Mouse (Mus musculus) embryonic facial prominence, embryonic 12.5 days (tissue): ENCODE data around the gene Igfbp5. TPM values are rescaled to one million over a fixed set of nuclear protein-coding genes. Genes with fewer than 3 reads are reported as not detected.
A peak's percentile ranks its signal among the peaks of the same experiment; 100 is the strongest.

Experiments used
- ATAC-seq: fragments of 200-750 bp; cut with Nextera tagmentation; 2 replicates; pipeline ENCODE4 v1.8.0; 2017; ENCODE audit not compliant: insufficient number of reproducible peaks, insufficient read depth, low FRiP score, low TSS enrichment
- H3K27ac ChIP-seq: fragments of 300-500 bp; sonication (generic); 2 replicates; pipeline ENCODE4 v1.5.1; 2016; ENCODE audit warnings: mild to moderate bottlenecking
- H3K27me3 ChIP-seq: fragments of 300-500 bp; sonication (generic); 2 replicates; pipeline ENCODE4 v1.6.1; 2016; ENCODE audit warnings: mild to moderate bottlenecking, moderate library complexity
- H3K36me3 ChIP-seq: fragments of 300-500 bp; sonication (generic); 2 replicates; pipeline ENCODE4 v1.6.1; 2016; ENCODE audit warnings: mild to moderate bottlenecking
- H3K4me1 ChIP-seq: fragments of 300-500 bp; sonication (generic); 2 replicates; pipeline ENCODE4 v1.6.1; 2016
- H3K4me2 ChIP-seq: fragments of 300-500 bp; sonication (generic); replicated peaks from 2 replicates; pipeline ENCODE4 v1.6.1; 2016; ENCODE audit warnings: mild to moderate bottlenecking, moderate library complexity
- H3K4me3 ChIP-seq: fragments of 300-500 bp; sonication (generic); 2 replicates; pipeline ENCODE4 v1.5.1; 2016; ENCODE audit warnings: mild to moderate bottlenecking
- H3K9ac ChIP-seq: fragments of 300-500 bp; sonication (generic); 2 replicates; pipeline ENCODE4 v1.6.1; 2016; ENCODE audit warnings: mild to moderate bottlenecking, moderate library complexity
- H3K9me3 ChIP-seq: fragments of 300-500 bp; sonication (generic); 2 replicates; pipeline ENCODE4 v1.6.1; 2016; ENCODE audit warnings: mild to moderate bottlenecking, moderate library complexity
- WGBS: fragments of 180-500 bp; shearing (Covaris S2); methylation state at CpG from one replicate; pipeline ENCODE4 v1.1.7; 2016; 5-methylcytosine and 5-hydroxymethylcytosine counted together
- polyA plus RNA-seq: library from polyadenylated mRNA; unstranded; fragments of >200 nt; fragmentation: Nextera tagmentation; extraction: Ambion mirVana; gene quantifications from 2 replicates; pipeline ENCODE4 v1.2.1, GENCODE M21; 2016

The Igfbp5 gene
- polyA plus RNA-seq, 1 experiment from 2014 or later = 150 TPM

DNA sequence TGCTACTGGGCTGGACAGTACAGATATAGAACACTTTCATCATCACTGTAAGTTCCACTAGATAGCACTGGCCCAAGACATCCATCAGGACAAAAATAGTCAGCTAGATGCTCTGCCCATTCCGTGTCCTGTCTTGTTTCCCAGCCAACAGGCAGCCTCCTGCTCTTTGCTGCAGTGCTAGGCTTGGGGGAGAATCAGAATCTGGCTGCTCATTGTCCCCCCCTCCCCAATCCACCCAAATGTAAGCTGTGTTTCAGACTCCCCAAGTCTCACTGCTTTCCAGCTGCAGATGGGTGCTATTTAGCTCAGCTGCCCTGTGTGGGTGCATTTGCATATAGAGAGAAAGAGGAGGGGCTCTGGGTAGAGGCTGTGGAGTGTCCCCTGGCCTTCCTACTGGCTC is 7.3 kb downstream of the Igfbp5 start:
- 25% methylated on average over 1 of the region's 1 CpGs for WGBS
- Histone ChIP-seq H3K36me3 (peaks cover 30% of the 10 kb centered on the region), H3K4me1 (peaks cover 23% of the 10 kb centered on the region), H3K4me3 (no peak overlapping the region), H3K9me3 (no peaks in the 10 kb centered on the region), H3K27me3 (no peaks in the 10 kb centered on the region), H3K27ac (no peak overlapping the region), H3K9ac (peak overlapping the region; percentile 4; the same call in 1 of the 2 replicates), H3K4me2 (no peak overlapping the region)
- ATAC-seq = no peak

- no peaks in the 10 kb centered on the region for H3K9me3 ChIP-seq
- no peak for ATAC-seq
- no peak overlapping the region for H3K9ac ChIP-seq
- peaks cover 36% of the 10 kb centered on the region for H3K36me3 ChIP-seq
- 63% methylated on average over 5 of the region's 5 CpGs for WGBS
- peaks cover 23% of the 10 kb centered on the region for H3K4me1 ChIP-seq
- no peak overlapping the region for H3K4me3 ChIP-seq
- no peaks in the 10 kb centered on the region for H3K27me3 ChIP-seq
- H3K27ac ChIP-seq = no peak overlapping the region
- no peak overlapping the region for H3K4me2 ChIP-seq
Measured at GRCm38 (mm10) chr1:72866417-72866816, 8.3 kb downstream of the Igfbp5 start.

DNA sequence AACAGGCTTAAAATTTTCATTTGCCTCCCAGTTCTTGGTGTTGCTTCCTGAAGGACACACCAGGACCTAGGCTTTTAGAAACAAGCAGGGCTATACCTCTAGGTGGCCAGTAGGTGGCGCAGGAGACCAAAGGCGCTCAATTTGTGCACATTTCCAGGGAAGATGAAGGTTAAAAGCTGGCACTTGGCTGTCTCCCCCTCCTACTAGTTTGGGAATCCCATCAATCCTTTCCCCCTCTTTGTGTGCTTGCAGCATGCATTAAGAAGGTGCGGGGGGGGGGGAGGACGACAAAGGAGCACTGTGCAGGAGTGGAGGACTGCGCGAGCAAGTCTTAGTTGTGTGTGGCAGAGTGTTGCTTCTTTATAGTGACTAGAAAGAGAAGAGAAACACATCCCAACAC is 8.8 kb downstream of the Igfbp5 start:
- Histone ChIP-seq H3K4me3 (no peak overlapping the region), H3K4me2 (no peak overlapping the region), H3K9me3 (no peaks in the 10 kb centered on the region), H3K36me3 (peaks cover 36% of the 10 kb centered on the region), H3K9ac (no peak overlapping the region), H3K4me1 (peaks cover 23% of the 10 kb centered on the region), H3K27me3 (no peaks in the 10 kb centered on the region), H3K27ac (no peak overlapping the region)
- ATAC-seq = no peak
- WGBS = 18% methylated on average over 6 of the region's 6 CpGs

- no peak overlapping the region for H3K9ac ChIP-seq
- H3K4me1 ChIP-seq = peaks cover 13% of the 10 kb centered on the region
- 71% methylated on average over 3 of the region's 3 CpGs for WGBS
- no peak overlapping the region for H3K27ac ChIP-seq
- no peak overlapping the region for H3K4me2 ChIP-seq
- H3K4me3 ChIP-seq = no peak overlapping the region
- no peaks in the 10 kb centered on the region for H3K9me3 ChIP-seq
- no peaks in the 10 kb centered on the region for H3K27me3 ChIP-seq
- ATAC-seq = no peak
- peaks cover 51% of the 10 kb centered on the region for H3K36me3 ChIP-seq
Measured at GRCm38 (mm10) chr1:72864272-72864671, 10.4 kb downstream of the Igfbp5 start.

DNA sequence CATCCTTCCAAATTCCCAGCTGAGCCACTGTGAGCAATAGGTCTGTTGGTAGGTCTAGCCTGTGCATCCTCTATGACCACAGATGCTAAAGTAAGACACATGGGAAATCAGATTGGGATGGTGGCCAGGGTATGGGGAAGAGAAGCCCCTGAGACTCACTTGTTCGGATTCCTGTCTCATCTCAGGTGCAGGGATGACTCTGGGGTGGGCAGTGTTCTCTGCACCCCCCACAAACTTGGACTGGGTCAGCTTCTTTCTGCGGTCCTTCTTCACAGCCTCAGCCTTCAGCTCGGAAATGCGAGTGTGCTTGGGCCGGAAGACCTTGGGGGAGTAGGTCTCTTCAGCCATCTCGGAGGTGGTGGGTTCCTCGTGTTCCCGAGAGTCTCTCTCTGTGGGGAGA is 11.0 kb downstream of the Igfbp5 start:
- Histone ChIP-seq H3K4me1 (peaks cover 7% of the 10 kb centered on the region), H3K36me3 (peaks cover 53% of the 10 kb centered on the region)
- WGBS = 85% methylated on average over 8 of the region's 8 CpGs

DNA sequence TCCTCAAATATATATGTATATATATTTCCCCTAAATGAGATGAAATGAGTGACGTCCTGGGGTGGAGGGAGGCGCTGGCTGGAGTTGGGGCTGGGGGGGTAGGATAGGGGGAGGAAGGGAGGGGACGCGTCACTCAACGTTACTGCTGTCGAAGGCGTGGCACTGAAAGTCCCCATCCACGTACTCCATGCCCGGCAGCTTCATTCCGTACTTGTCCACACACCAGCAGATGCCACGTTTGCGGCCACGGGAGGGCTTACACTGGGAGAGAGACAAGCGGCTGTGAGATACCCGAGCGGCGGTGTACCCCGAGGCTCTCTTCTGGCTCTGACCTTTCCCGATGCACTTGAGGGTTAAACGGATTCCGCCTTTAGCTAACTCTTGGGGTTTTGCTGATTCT is 12.4 kb downstream of the Igfbp5 start:
- whole genome bisulfite sequencing = 87% methylated on average over 21 of the region's 21 CpGs
- ATAC-seq = no peak
- no peak overlapping the region for H3K4me2 ChIP-seq
- no peaks in the 10 kb centered on the region for H3K4me1 ChIP-seq
- no peak overlapping the region for H3K4me3 ChIP-seq
- no peak overlapping the region for H3K27ac ChIP-seq
- H3K27me3 ChIP-seq = no peaks in the 10 kb centered on the region
- H3K9ac ChIP-seq = no peak overlapping the region
- no peaks in the 10 kb centered on the region for H3K9me3 ChIP-seq
- H3K36me3 ChIP-seq = peaks cover 52% of the 10 kb centered on the region

More for the DNA sequence above, 11.0 kb downstream of the Igfbp5 start:
- Histone ChIP-seq H3K4me3 (no peak overlapping the region), H3K27me3 (no peaks in the 10 kb centered on the region), H3K9ac (no peak overlapping the region), H3K27ac (no peak overlapping the region), H3K4me2 (no peak overlapping the region), H3K9me3 (no peaks in the 10 kb centered on the region)
- no peak for ATAC-seq

- Histone ChIP-seq H3K36me3 (peaks cover 52% of the 10 kb centered on the region), H3K9me3 (no peaks in the 10 kb centered on the region), H3K9ac (no peak overlapping the region), H3K4me2 (no peak overlapping the region), H3K4me1 (no peaks in the 10 kb centered on the region), H3K4me3 (no peak overlapping the region), H3K27me3 (no peaks in the 10 kb centered on the region), H3K27ac (no peak overlapping the region)
- WGBS = 75% methylated on average over 2 of the region's 2 CpGs
- no peak for ATAC-seq
Measured at GRCm38 (mm10) chr1:72861702-72862101, 13.0 kb downstream of the Igfbp5 start.

DNA sequence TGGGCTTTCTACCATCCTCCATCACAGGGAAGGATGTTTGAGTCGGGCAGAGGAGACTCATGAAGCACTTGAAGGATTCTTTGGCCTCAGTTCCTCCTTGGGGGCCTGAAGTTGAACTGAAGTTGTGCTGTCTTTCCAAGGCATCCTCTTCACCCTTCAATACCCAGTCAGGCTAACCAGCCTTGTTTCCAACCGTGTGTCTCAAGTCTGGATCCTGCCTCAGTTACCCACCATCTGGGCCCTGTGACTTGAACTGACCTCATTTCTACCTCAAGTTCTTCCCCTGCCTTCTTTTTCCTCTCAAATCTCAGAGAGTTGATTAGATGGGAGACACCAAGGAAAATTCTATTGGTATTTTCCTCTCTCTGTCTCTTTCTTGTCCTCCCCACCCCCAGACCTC is 14.2 kb downstream of the Igfbp5 start:
- H3K9me3 ChIP-seq = no peaks in the 10 kb centered on the region
- no peak for ATAC-seq
- no peak overlapping the region for H3K9ac ChIP-seq
- no peaks in the 10 kb centered on the region for H3K27me3 ChIP-seq
- WGBS = 87% methylated on average over 2 of the region's 2 CpGs
- no peak overlapping the region for H3K4me3 ChIP-seq
- peaks cover 48% of the 10 kb centered on the region for H3K36me3 ChIP-seq
- H3K4me1 ChIP-seq = no peaks in the 10 kb centered on the region
- H3K4me2 ChIP-seq = no peak overlapping the region
- H3K27ac ChIP-seq = no peak overlapping the region

DNA sequence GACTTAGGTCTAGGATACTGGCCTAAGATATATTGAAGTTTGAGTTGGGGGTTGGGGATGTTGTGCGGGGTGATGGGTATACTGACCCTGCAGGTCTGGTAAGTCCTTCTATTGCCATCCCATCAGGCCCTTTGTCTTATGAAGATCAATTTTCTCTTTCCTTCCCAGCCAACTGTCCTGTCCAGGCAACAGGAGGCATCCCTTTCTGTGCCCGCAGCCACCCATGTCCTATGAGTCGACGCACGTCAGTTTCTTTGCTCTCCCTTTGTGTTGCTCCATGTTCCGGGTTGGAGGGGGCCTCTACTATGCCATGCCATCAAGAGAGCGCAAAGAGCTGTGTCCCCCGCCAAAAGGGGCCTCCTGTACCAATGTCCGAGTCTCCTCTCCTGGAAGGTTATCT is 14.7 kb downstream of the Igfbp5 start:
- Histone ChIP-seq H3K4me2 (no peak overlapping the region), H3K36me3 (peaks cover 48% of the 10 kb centered on the region), H3K9ac (no peak overlapping the region), H3K4me1 (no peaks in the 10 kb centered on the region), H3K4me3 (no peak overlapping the region), H3K9me3 (no peaks in the 10 kb centered on the region), H3K27ac (no peak overlapping the region), H3K27me3 (no peaks in the 10 kb centered on the region)
- WGBS = 91% methylated on average over 9 of the region's 9 CpGs
- no peak for ATAC-seq

GRCm38 (mm10) chr1:72858874-72859273 is 15.8 kb downstream of the Igfbp5 start:
- Histone ChIP-seq H3K4me2 (no peak overlapping the region), H3K9me3 (no peaks in the 10 kb centered on the region), H3K36me3 (peaks cover 41% of the 10 kb centered on the region), H3K27me3 (no peaks in the 10 kb centered on the region), H3K9ac (no peak overlapping the region), H3K4me3 (no peak overlapping the region), H3K27ac (no peak overlapping the region), H3K4me1 (peaks cover 3% of the 10 kb centered on the region; the same call in 1 of the 2 replicates)
- 74% methylated on average over 5 of the region's 5 CpGs for WGBS
- no peak for ATAC-seq

DNA sequence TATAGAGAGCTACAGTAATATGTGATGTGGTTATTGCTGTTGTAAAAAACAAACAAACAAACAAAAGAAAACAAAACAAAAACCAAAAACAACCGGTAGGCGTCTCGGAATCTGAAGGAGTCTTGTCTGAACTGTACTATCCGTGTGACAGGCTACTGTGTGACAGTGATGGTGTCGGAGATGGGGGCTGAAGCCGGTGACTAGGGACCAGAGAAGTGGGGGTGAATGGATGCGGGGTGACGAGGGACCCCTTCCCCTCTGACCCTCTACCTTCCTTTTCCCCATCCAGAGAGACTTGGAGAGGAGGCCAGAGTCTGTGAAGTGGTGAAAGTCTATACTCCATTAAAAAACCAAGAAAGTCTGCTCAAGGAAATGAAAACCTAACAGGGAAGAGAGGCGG is 16.4 kb downstream of the Igfbp5 start:
- peaks cover 35% of the 10 kb centered on the region for H3K36me3 ChIP-seq
- H3K9me3 ChIP-seq = no peaks in the 10 kb centered on the region
- no peak overlapping the region for H3K4me3 ChIP-seq
- no peak overlapping the region for H3K4me2 ChIP-seq
- H3K9ac ChIP-seq = no peak overlapping the region
- peaks cover 3% of the 10 kb centered on the region; the same call in 1 of the 2 replicates for H3K4me1 ChIP-seq
- H3K27ac ChIP-seq = no peak overlapping the region
- no peaks in the 10 kb centered on the region for H3K27me3 ChIP-seq
- WGBS = 89% methylated on average over 9 of the region's 9 CpGs
- no peak for ATAC-seq

- Histone ChIP-seq H3K4me2 (no peak overlapping the region), H3K27me3 (no peaks in the 10 kb centered on the region), H3K9me3 (no peaks in the 10 kb centered on the region), H3K9ac (no peak overlapping the region), H3K4me3 (no peak overlapping the region), H3K4me1 (peaks cover 3% of the 10 kb centered on the region; the same call in 1 of the 2 replicates), H3K36me3 (peaks cover 30% of the 10 kb centered on the region), H3K27ac (no peak overlapping the region)
- no peak for ATAC-seq
- 77% methylated on average over 5 of the region's 5 CpGs for WGBS
Measured at GRCm38 (mm10) chr1:72857631-72858030, 17.1 kb downstream of the Igfbp5 start.

DNA sequence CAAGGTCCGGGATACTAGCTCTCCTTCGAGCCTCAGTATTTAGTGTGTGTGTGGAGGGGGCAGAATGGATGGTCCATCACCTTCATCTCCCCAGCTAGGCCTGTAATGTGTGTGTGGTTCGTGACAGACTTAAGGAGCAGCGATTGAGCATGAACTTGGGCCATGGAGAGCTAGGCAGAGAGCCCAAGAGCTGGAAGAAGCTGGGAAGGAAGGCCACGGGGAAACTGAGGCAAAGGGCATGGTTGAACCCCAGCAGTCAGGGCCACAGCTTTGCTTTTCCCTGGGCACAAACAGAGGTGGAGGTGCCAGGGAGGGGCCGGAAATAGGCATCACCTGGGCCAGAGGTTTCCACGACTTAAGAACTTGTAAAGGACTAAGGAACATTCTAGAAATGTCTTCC is 17.5 kb downstream of the Igfbp5 start:
- no peak overlapping the region for H3K4me2 ChIP-seq
- peak; percentile 52; the same call in 1 of the 2 replicates for ATAC-seq
- no peaks in the 10 kb centered on the region for H3K9me3 ChIP-seq
- peaks cover 32% of the 10 kb centered on the region for H3K36me3 ChIP-seq
- H3K27ac ChIP-seq = no peak overlapping the region
- H3K4me1 ChIP-seq = peaks cover 3% of the 10 kb centered on the region; the same call in 1 of the 2 replicates
- H3K27me3 ChIP-seq = no peaks in the 10 kb centered on the region
- no peak overlapping the region for H3K4me3 ChIP-seq
- 79% methylated on average over 7 of the region's 7 CpGs for WGBS
- H3K9ac ChIP-seq = no peak overlapping the region
